ENCODE assay signal across 31 mouse cellular contexts in genomic region chr1:181005331-181005730, GRCm38 (mm10). TPM values are rescaled to one million over a fixed set of nuclear protein-coding genes. Genes with fewer than 3 reads are reported as not detected.
A peak's percentile ranks its signal among the peaks of the same experiment; 100 is the strongest.
DNase-seq lines count a peak whose midpoint lies in the region; ATAC-seq and TF ChIP-seq lines count a peak whose summit lies in the region.
"Had no signal": no experiment of that assay in that cellular context is flagged by ENCODE, and none has a peak within 500 bp of the region (broad histone marks: within the 10 kb centered on the region; RNA-seq: fewer than 3 reads in every experiment).

No protein-coding gene starts in this region.

- TF ChIP-seq CTCF in liver, postnatal 0 days (IDR thresholded peaks at IDR 0.05; ENCODE audit: low read depth), result no peak

- no peaks in the 10 kb centered on the region for H3K9me3 ChIP-seq in midbrain, embryonic 11.5 days (ENCODE audit: control insufficient read depth, low read length)
- no peaks in the 10 kb centered on the region for H3K9me3 ChIP-seq in midbrain, embryonic 14.5 days (ENCODE audit: control insufficient read depth, low read length)
- no peaks in the 10 kb centered on the region for H3K9me3 ChIP-seq in liver, postnatal 0 days (ENCODE audit: low read length)
- H3K9me3 ChIP-seq: embryonic facial prominence, embryonic 10.5 days; heart, embryonic 15.5 days; hindbrain, embryonic 15.5 days; kidney, embryonic 15.5 days; midbrain, embryonic 12.5 days had no signal

- peaks cover 2% of the 10 kb centered on the region; the same call in 1 of the 2 replicates for H3K4me1 ChIP-seq in midbrain, embryonic 11.5 days (ENCODE audit: control insufficient read depth, insufficient read depth, low read length)
- no peaks in the 10 kb centered on the region for H3K4me1 ChIP-seq in midbrain, embryonic 14.5 days (ENCODE audit: control insufficient read depth, insufficient read depth, low read length)
- peaks cover 19% of the 10 kb centered on the region for H3K4me1 ChIP-seq in liver, postnatal 0 days (ENCODE audit: insufficient read depth)
- H3K4me1 ChIP-seq: hindbrain, embryonic 15.5 days had no signal

- no peak for ATAC-seq in midbrain, embryonic 11.5 days (ENCODE audit: low FRiP score)
- ATAC-seq in midbrain, embryonic 14.5 days (ENCODE audit: low FRiP score, low TSS enrichment), result no peak
- ATAC-seq in liver, postnatal 0 days, result peak; percentile 88
- ATAC-seq: activated CD4-positive, CD25-positive, alpha-beta regulatory T cell, adult 4 months; forebrain, postnatal 0 days had no signal

- H3K4me2 ChIP-seq in midbrain, embryonic 11.5 days, result no peak overlapping the region
- no peak overlapping the region for H3K4me2 ChIP-seq in midbrain, embryonic 14.5 days (ENCODE audit: low read length)
- no peak overlapping the region for H3K4me2 ChIP-seq in liver, postnatal 0 days (ENCODE audit: low read depth, low read length)
- H3K4me2 ChIP-seq: heart, embryonic 15.5 days; hindbrain, embryonic 15.5 days; kidney, embryonic 15.5 days; midbrain, embryonic 12.5 days had no signal

- H3K36me3 ChIP-seq in midbrain, embryonic 11.5 days (ENCODE audit: control insufficient read depth, insufficient read depth, low read length), result no peaks in the 10 kb centered on the region
- H3K36me3 ChIP-seq in midbrain, embryonic 14.5 days (ENCODE audit: control insufficient read depth, insufficient read depth, low read length), result no peaks in the 10 kb centered on the region
- no peaks in the 10 kb centered on the region for H3K36me3 ChIP-seq in liver, postnatal 0 days (replicated peaks; ENCODE audit: insufficient read depth, low read length)
- H3K36me3 ChIP-seq: embryonic facial prominence, embryonic 10.5 days; heart, embryonic 15.5 days; hindbrain, embryonic 15.5 days; kidney, embryonic 15.5 days; midbrain, embryonic 12.5 days had no signal

- 86% methylated on average over 8 of the region's 8 CpGs for WGBS in midbrain, embryonic 11.5 days
- WGBS in midbrain, embryonic 14.5 days, result 86% methylated on average over 8 of the region's 8 CpGs
- 43% methylated on average over 8 of the region's 8 CpGs for WGBS in liver, postnatal 0 days (ENCODE audit: insufficient replicate concordance)

- DNase-seq in adrenal gland, adult 2 months, result peak; percentile 38
- DNase-seq in adrenal gland, postnatal 25 days, result no peak
- DNase-seq in midbrain, embryonic 11.5 days (ENCODE audit: low spot score, missing footprints), result peak; percentile 31
- DNase-seq in midbrain, embryonic 14.5 days, result no peak
- no peak for DNase-seq in liver, postnatal 0 days
- DNase-seq in urinary bladder, postnatal 25 days (ENCODE audit: low spot score), result no peak
- DNase-seq in cerebellum, adult 9-10 months, result no peak
- DNase-seq: adrenal gland, postnatal 14 days; cerebellum, postnatal 10 days; forebrain, postnatal 0 days; gastrocnemius, postnatal 25 days; heart, postnatal 4 days; layer of hippocampus, adult 9-11 months; right cerebral cortex, postnatal 14 days; thymus, postnatal 14 days had no signal

- peak; percentile 61; the same call in 1 of the 2 replicates for TF ChIP-seq EP300 in liver, postnatal 0 days (IDR thresholded peaks at IDR 0.05; ENCODE audit: low read depth)

- H3K9ac ChIP-seq in midbrain, embryonic 11.5 days (ENCODE audit: low read length), result no peak overlapping the region
- no peak overlapping the region for H3K9ac ChIP-seq in midbrain, embryonic 14.5 days (replicated peaks; ENCODE audit: low read length)
- H3K9ac ChIP-seq in liver, postnatal 0 days (replicated peaks), result no peak overlapping the region
- H3K9ac ChIP-seq: forebrain, postnatal 0 days; heart, embryonic 15.5 days; hindbrain, embryonic 15.5 days; kidney, embryonic 15.5 days; midbrain, embryonic 12.5 days had no signal

- H3K27ac ChIP-seq in midbrain, embryonic 11.5 days (ENCODE audit: low read depth, low read length), result no peak overlapping the region
- no peak overlapping the region for H3K27ac ChIP-seq in midbrain, embryonic 14.5 days (replicated peaks; ENCODE audit: low read depth, low read length)
- H3K27ac ChIP-seq in liver, postnatal 0 days (ENCODE audit: low read depth), result peak overlapping the region; percentile 90
- H3K27ac ChIP-seq: embryonic facial prominence, embryonic 10.5 days; heart, adult 2 months; heart, embryonic 15.5 days; hindbrain, embryonic 15.5 days; kidney, embryonic 15.5 days; midbrain, embryonic 12.5 days had no signal

- no peaks in the 10 kb centered on the region for H3K27me3 ChIP-seq in midbrain, embryonic 11.5 days (ENCODE audit: control insufficient read depth, insufficient read depth, low read length)
- no peaks in the 10 kb centered on the region for H3K27me3 ChIP-seq in midbrain, embryonic 14.5 days (ENCODE audit: control insufficient read depth, insufficient read depth, low read length)
- no peaks in the 10 kb centered on the region for H3K27me3 ChIP-seq in liver, postnatal 0 days (ENCODE audit: insufficient read depth, low read length)
- H3K27me3 ChIP-seq: heart, embryonic 15.5 days; hindbrain, embryonic 15.5 days; kidney, embryonic 15.5 days; midbrain, embryonic 12.5 days had no signal

- no peak overlapping the region for H3K4me3 ChIP-seq in midbrain, embryonic 11.5 days (ENCODE audit: low read depth, low read length)
- H3K4me3 ChIP-seq in midbrain, embryonic 14.5 days (replicated peaks; ENCODE audit: low read depth, low read length), result no peak overlapping the region
- H3K4me3 ChIP-seq in liver, postnatal 0 days (ENCODE audit: low read depth, low read length), result no peak overlapping the region
- H3K4me3 ChIP-seq: embryonic facial prominence, embryonic 10.5 days; heart, adult 2 months; heart, embryonic 15.5 days; hindbrain, embryonic 15.5 days; kidney, embryonic 15.5 days; midbrain, embryonic 12.5 days had no signal

RNA-seq across cellular contexts. Expression of gene Ephx1, which starts 15.4 kb away (rescaled TPM):
- 100 to 1,000 TPM; 209 to 314 TPM for total RNA-seq in adrenal gland, adult 2 months (2021)
- polyA plus RNA-seq in adrenal gland, adult 2 months (2012; rRNA removed), result 112 and 140 TPM in 2 replicates
- 95.7 and 112 TPM in 2 replicates for total RNA-seq in adrenal gland, postnatal 25 days (2021)
- 0.87 and 1.6 TPM in 2 replicates for polyA plus RNA-seq in midbrain, embryonic 11.5 days (2014; fragmentation: Nextera tagmentation; extraction: Ambion mirVana)
- 2.7 and 3.2 TPM in 2 replicates for polyA plus RNA-seq in midbrain, embryonic 14.5 days (2014; fragmentation: Nextera tagmentation; extraction: Ambion mirVana)
- polyA plus RNA-seq in liver, postnatal 0 days (2015; fragmentation: Nextera tagmentation; extraction: Ambion mirVana), result 81.9 and 83.5 TPM in 2 replicates

RNA-seq across cellular contexts. Expression of gene 9130409I23Rik, which starts 45.7 kb away (rescaled TPM):
- total RNA-seq in adrenal gland, adult 2 months (2021), result not detected
- not detected in 2 replicates for polyA plus RNA-seq in adrenal gland, adult 2 months (2012; rRNA removed)
- not detected in 2 replicates for total RNA-seq in adrenal gland, postnatal 25 days (2021)
- 0.08 TPM in 1 of 2 replicates, not detected in the other for polyA plus RNA-seq in midbrain, embryonic 11.5 days (2014; fragmentation: Nextera tagmentation; extraction: Ambion mirVana)
- not detected in 2 replicates for polyA plus RNA-seq in midbrain, embryonic 14.5 days (2014; fragmentation: Nextera tagmentation; extraction: Ambion mirVana)
- polyA plus RNA-seq in liver, postnatal 0 days (2015; fragmentation: Nextera tagmentation; extraction: Ambion mirVana), result 0.45 and 0.53 TPM in 2 replicates
- total RNA-seq: forebrain, postnatal 0 days; gastrocnemius, postnatal 25 days; heart, adult 2 months; heart, postnatal 4 days; left cerebral cortex, adult 18-20 months; left cerebral cortex, postnatal 36 days; monocyte, adult 5-6 weeks; neutrophil, adult 5-6 weeks had no signal
- polyA plus RNA-seq: brain, embryonic 14.5 days; cortical plate, adult 2 months; embryonic facial prominence, embryonic 10.5 days; forebrain, postnatal 0 days; heart, adult 2 months; heart, embryonic 15.5 days; hindbrain, embryonic 15.5 days; intestine, embryonic 14.5 days; kidney, embryonic 15.5 days; limb, embryonic 14.5 days; lung, embryonic 16.5 days; midbrain, embryonic 12.5 days had no signal

Comparison
In these comparisons a context has a peak if more than half of its experiments do, and no peak if none do; other contexts are left out.
1. DNase-seq: peak in adrenal gland, adult 2 months (single experiment) and midbrain, embryonic 11.5 days (single experiment); none in adrenal gland, postnatal 25 days (single experiment), midbrain, embryonic 14.5 days (single experiment), liver, postnatal 0 days (single experiment), urinary bladder, postnatal 25 days (single experiment) and cerebellum, adult 9-10 months (single experiment).
2. RNA of gene Ephx1, which starts 15.4 kb away (polyA plus RNA-seq): 112 to 140 TPM in adrenal gland, adult 2 months and 81.9 to 83.5 TPM in liver, postnatal 0 days; 2.7 to 3.2 TPM in midbrain, embryonic 14.5 days and 0.87 to 1.6 TPM in midbrain, embryonic 11.5 days; every median in the first group is over 10 times any median in the second.